Mouse (Mus musculus) small intestine, adult 2 months (tissue): Measurements from ENCODE around the gene Ppm1l.

Source experiments
- CTCF ChIP-seq: fragments of 200-500 bp; IDR thresholded peaks from 2 replicates; pipeline ENCODE4 v1.5.1; 2012; ENCODE audit warnings: low read depth, mild to moderate bottlenecking, control low read depth, inconsistent platforms, low read length, moderate library complexity, mixed read lengths; ENCODE audit not compliant: insufficient replicate concordance, insufficient read length; ENCODE audit errors: extremely low read depth
- POLR2A ChIP-seq: fragments of 200-500 bp; IDR thresholded peaks from 2 replicates; pipeline ENCODE4 v1.6.1; 2012; ENCODE audit warnings: low read depth, mild to moderate bottlenecking, control low read depth, inconsistent platforms, low read length, moderate library complexity

- TF ChIP-seq CTCF = no peak
- TF ChIP-seq POLR2A = no peak
Observed at GRCm38 (mm10) chr3:69356781-69357180, 40.1 kb downstream of the Ppm1l start.
